Mouse (Mus musculus) testis, postnatal 10 days (tissue): Measurements from ENCODE around the gene Col13a1.

Source experiments
- DNase-seq: peaks from one replicate; pipeline ENCODE4 v3.0.0; 2021; ENCODE audit warnings: low spot score

Col13a1 gene

GRCm38 (mm10) chr10:61978866-61979340 lies at the start of gene Col13a1:
Col13a1 (minus strand) TSS chr10:61979108.
- peak; percentile 57 for DNase-seq

GRCm38 (mm10) chr10:62027699-62028098 lies 48.8 kb upstream of the Col13a1 start:
- no peak for DNase-seq

DNA sequence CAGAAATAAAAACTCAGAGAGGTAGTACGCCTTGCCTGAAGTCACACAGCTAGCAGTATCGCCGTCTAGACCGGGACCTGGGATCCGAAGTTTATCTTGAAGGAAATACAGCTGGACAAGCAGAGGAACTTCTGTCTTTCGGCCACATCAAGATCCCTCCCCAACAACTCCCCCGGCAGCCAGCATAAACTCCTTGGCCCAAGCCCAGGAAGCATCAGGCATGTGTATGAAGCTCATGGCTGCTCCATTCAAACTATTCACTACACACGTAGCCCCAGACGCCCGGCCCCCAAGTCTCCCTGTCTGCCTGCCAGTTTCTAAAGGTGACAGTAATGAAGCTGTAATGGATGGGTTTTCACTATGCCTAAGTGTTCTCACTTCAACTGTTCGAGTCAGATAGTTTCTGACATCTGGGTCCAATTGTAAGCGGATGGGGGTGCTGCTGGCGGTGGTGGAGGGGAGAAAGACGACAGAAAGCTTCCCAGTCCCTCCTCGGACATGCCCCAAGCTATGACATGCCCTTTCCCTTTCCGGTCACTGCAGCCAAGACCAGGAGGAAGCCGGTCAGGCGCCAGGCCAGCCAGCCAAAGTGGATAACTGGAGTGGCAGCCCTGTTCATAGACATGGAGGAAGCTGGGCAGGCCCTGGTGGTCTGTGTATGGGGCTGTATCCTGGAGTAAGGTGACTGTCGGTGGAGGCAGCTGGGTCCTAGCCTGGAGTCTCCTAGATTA lies 45.1 kb upstream of the Col13a1 start:
- DNase-seq, result no peak

GRCm38 (mm10) chr10:62020068-62020620 lies 41.2 kb upstream of the Col13a1 start:
- DNase-seq, result no peak

- no peak for DNase-seq
These were observed 40.6 kb upstream of the Col13a1 start for GRCm38 (mm10) chr10:62019386-62020067.

- DNase-seq, result no peak
These were observed 38.0 kb upstream of the Col13a1 start for GRCm38 (mm10) chr10:62016947-62017346.

DNA sequence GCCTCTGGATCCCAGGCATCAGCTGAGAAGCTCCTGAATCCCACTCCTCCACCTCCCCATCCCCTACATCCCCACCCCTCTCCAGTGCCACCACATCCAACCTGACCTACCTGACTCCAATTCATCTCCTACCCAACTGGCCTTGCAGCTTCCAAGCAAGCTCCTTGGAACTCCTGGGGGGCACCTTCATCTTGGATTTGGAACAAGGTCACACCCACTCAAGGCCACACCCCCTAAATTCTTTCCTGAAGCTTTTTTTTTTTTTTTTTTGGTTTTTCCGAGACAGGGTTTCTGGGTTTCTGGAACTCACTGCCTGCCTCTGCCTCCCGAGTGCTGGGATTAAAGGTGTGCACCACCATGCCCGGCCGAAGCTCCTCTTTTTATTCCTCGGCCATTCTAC lies 34.3 kb upstream of the Col13a1 start:
- DNase-seq, result no peak

DNA sequence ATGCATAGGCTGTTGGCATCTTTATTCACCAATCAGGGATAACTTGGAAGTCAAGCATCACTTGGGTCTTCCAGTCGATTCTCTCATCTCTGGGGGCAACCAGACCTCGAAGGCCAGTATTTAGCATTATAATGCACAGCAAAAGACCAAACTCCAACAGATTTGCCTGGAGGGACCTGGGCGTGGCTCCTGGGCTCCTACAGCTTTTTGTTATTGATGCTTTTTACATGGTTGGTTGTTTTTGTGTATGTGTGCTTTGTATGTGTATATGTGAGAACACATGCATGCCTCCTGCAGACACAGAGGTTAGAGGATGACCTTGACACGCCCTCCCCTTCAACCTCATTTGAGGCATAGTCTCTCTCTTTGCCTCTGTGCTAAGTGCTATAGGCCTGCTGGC lies 33.5 kb upstream of the Col13a1 start:
- no peak for DNase-seq

DNA sequence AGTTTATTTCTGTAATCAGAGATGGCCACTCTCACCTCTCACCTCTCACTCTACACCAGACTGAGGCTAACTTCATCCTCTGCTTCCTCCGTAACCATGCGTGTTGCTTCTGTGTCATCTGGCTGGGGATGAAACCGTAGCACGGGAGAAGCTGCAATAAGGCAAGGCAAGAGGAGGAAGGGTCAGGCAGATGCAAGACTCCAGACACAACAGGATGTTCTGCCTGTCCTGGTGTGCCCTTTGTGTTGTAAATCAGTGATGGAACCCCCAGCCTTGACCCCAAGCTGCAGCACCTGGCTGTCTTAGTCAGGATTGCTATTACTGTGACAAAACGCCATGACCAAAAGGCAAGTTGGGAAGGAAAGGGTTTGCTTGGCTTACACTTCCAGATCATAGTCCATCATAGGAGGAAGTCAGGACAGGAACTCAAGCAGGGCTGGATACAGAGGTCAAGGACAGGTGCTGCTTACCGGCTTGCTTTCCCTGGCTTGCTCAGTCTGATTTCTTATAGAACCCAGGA lies 31.1 kb upstream of the Col13a1 start:
- no peak for DNase-seq

GRCm38 (mm10) chr10:62007958-62008357 lies 29.1 kb upstream of the Col13a1 start:
- DNase-seq, result no peak

DNA sequence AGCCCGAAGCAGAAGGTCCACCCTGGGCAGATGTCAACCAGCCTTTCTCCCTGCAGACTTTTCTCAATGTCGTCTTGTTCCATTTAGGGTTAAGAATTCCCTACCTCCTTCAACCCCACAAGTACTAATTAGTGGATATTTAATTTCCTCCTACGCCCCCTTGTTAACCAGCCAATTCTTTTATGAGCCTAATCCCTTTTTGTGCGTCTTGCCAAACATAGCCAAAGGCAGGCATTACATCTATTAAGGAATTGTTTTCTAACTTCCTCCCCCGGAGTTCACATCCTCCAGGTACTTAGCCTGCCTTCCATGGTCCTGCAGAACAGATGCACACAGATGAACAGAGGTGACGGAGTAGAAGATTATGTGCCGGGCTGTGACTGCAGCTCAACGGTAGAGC lies 27.5 kb upstream of the Col13a1 start:
- DNase-seq, result no peak

DNA sequence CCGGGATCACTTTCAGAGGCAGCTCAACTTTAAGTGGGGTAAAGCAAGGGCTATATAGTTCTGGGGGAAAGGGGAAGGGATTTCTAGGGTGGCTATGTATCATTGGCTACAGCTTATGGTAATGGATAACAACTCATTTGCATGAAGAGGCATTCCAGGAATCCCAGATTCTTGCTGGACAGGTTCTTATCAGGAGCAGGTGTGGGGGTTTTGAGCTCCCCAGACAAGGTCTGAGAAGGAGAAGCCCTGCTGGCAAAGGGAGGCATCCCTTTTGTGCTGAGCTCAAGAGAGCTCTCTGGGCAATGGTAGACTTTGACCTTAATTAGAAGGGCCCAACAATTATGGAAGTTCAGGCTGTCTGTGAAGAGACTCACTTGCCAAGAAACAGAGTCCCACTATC lies 21.3 kb upstream of the Col13a1 start:
- no peak for DNase-seq

DNA sequence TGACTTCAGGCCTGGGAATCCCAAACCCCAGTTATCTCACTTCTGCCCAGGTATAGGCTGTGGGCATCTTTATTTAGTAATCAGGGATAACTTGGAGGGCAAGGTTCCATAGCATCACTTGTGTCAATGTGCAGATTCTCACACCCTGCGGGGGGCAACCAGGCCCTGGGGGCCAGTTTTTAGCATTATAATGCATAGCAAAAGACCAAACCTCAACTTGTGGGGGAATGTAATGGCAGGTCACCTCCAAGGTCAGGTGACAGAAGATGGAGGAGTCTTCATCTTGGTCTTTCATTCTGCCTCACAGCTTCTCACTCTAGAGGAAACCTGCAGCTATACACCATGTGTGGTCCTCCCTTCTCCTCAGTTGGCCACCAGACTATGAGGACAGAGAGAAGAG lies 20.9 kb upstream of the Col13a1 start:
- DNase-seq, result no peak

DNA sequence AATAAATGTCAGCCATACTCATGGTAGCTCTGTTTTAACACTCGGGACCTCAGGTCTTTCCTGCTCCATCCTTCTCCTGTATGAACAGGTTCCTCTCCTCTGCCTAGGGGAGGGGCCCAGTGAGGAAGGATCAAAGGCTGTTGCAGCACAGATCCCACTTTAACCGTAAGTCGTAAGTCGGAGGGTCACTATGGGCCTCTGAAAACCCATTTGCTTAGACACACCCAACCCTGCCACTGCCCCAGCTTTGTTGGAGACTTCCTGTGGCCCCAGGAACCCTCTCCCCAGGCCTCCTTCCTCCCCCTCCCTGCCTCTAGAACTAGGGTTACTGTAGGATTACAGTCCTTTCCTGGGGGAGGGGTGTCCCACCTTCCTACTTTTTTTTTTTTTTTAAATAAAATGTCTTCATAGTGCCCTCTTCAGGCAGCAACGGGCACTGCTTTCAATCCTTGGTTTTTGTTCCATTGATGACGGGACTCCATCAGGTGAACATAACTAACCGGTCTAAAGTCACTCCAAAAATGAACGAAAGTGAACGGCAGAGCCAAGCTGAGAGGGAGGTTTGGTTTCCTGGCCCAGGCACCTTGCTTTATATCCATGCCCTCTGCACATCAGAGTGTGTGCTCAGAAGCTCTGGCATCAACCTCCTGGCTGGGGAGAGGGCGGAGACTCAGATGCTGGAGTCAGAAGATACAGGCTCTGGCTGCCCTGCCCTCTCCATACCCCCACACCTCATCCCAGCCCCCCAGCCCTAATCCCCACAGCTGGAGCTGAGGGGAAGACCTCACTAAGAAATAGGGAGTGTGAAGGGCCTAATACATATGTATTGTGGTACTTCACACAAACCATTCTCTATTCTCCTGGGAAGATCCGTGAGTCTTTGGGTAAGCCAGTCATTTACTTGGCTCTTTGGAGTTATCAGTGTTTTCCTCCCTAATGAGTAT lies 12.8 kb upstream of the Col13a1 start:
- DNase-seq, result no peak

DNA sequence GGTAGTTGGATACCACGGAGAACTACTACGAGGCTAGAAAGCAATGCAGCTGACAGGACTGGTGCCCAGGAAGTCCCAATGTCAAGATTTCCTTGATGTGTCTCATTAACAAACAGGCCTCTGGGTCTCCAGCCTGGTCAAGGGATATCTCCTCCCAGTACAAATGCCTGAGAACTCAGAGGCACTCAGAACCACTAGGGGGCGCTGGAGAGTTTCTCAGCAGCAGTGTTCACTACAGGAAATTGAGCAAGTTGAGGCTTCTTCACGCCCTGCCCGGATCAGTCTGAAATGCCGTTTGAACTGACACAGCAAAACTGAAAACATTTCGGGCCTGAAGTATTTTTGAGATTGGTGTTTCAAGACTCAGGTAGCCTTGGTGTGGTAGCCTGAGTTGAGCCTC lies 1.5 kb upstream of the Col13a1 start:
- DNase-seq, result peak; percentile 97

DNA sequence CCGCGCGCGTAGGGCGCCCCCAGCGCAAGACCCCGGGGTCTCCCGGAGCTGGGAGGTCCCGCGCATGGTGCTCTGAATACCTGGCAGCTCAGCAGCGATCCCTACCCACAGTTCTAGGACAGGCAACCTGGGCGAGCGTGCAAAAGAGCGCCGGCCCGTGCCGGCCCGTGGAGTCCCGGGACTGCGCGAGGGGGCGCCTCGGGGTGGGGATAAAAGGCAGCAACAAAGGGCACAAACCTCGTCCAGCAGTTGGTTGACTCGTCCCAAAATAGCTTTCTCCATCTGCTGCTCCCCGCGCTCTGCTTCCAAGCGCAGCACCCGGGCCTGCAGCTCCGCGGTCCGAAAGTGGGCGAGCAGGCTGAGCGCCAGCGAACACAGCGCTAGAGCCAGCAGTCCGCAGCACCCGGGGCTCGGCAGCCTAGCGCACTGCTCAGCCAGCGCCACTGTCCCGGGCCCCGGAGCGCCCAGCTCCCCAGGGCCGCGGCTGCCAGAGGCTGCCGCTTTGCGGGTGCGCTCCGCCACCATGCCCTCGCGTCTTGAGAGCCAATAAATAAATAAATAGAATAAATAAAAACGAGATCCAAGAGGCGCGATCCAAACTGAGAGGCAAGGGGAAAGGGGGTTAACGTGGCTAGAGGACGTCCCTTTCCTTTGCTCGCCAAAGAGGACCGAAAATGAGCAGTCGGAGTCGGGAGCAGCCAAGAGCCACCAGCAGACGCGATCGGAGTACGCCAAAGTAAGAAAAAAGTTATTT lies 619 bp downstream of the Col13a1 start:
- DNase-seq, result peak; percentile 57

GRCm38 (mm10) chr10:61977392-61978096 lies 1.4 kb downstream of the Col13a1 start:
- DNase-seq, result no peak

DNA sequence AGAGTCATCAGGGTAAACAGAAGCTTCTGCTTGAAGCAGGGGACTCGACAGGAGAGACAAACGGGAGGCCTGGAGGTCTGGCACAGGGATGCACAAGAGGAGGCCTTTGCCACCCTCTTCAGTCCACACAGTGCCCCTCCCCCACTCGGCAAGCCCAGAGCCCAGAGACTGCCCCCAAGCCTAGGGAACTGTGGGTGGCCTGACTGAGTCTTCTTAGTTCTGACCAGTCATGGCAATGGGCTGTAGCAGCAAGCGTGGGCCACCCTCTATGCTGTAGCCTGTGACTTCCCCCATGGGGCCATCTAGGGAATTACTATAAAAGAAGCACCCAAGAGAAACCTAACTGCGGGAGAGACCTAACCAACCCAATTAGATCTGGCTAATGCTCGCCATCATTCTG lies 1.9 kb downstream of the Col13a1 start:
- peak; percentile 64 for DNase-seq

DNA sequence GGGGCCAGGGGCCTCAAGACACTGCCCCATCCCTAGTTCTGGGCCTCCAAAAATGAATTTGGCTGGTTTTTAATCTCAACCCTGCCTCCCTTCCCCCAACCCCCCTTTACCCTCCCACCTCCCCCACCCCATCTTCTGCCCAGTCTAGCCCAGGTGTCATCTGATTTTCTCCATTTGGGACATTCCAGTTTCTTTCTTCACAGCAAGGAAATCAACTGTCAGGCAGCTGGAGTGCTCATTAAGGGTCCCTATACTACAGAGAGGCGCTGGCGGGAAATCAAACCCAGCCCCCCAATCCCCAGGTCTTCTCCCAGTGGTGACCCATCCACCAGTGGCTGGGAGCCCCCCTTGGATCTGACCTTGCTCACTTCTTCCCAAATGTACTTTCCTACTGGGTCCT lies 4.3 kb downstream of the Col13a1 start:
- no peak for DNase-seq

GRCm38 (mm10) chr10:61972041-61972440 lies 6.9 kb downstream of the Col13a1 start:
- no peak for DNase-seq
